Mouse (Mus musculus) lung, embryonic 16.5 days (tissue): Measurements from ENCODE around the gene Atp8a2. TPM values are rescaled to one million over a fixed set of nuclear protein-coding genes. Genes with fewer than 3 reads are reported as not detected.

Source experiments
- ATAC-seq: fragments of 200-750 bp; cut with Nextera tagmentation; 2 replicates; pipeline ENCODE4 v1.8.0; 2017; ENCODE audit warnings: low read depth, mild to moderate bottlenecking, moderate library complexity
- H3K27ac ChIP-seq: fragments of 300-500 bp; sonication (generic); 2 replicates; pipeline ENCODE4 v1.5.1; 2014; ENCODE audit warnings: mild to moderate bottlenecking, control low read depth, low read length
- H3K27me3 ChIP-seq: fragments of 300-500 bp; sonication (generic); 2 replicates; pipeline ENCODE4 v1.6.1; 2014; ENCODE audit warnings: low read depth, low read length, mixed read lengths; ENCODE audit not compliant: control insufficient read depth, insufficient read depth
- H3K36me3 ChIP-seq: fragments of 300-500 bp; sonication (generic); 2 replicates; pipeline ENCODE4 v1.6.1; 2014; ENCODE audit warnings: low read length; ENCODE audit not compliant: control insufficient read depth, insufficient read depth
- H3K4me1 ChIP-seq: fragments of 300-500 bp; sonication (generic); replicated peaks from 2 replicates; pipeline ENCODE4 v1.6.1; 2014; ENCODE audit warnings: low read length, mixed read lengths; ENCODE audit not compliant: control insufficient read depth, insufficient read depth
- H3K4me2 ChIP-seq: fragments of 300-500 bp; sonication (generic); 2 replicates; pipeline ENCODE4 v1.6.1; 2014; ENCODE audit warnings: low read depth, low read length, control low read depth
- H3K4me3 ChIP-seq: fragments of 300-500 bp; sonication (generic); 2 replicates; pipeline ENCODE4 v1.5.1; 2014; ENCODE audit warnings: mild to moderate bottlenecking, low read length, control low read depth
- H3K9ac ChIP-seq: fragments of 300-500 bp; sonication (generic); 2 replicates; pipeline ENCODE4 v1.6.1; 2014; ENCODE audit warnings: low read length, control low read depth
- H3K9me3 ChIP-seq: fragments of 300-500 bp; sonication (generic); 2 replicates; pipeline ENCODE4 v1.6.1; 2016; ENCODE audit warnings: low read length; ENCODE audit not compliant: control insufficient read depth
- WGBS: fragments of 180-500 bp; shearing (Covaris S2); extraction: QIAGEN DNeasy Blood & Tissue Kit; methylation state at CpG from one replicate; pipeline ENCODE4 v1.1.7; 2014; 5-methylcytosine and 5-hydroxymethylcytosine counted together
- polyA plus RNA-seq: library from polyadenylated mRNA; unstranded; fragments of >200 nt; fragmentation: Nextera tagmentation; extraction: Ambion mirVana; gene quantifications from 2 replicates; pipeline ENCODE4 v1.2.1, GENCODE M21; 2015

Gene Atp8a2
- polyA plus RNA-seq, 1 experiment from 2014 or later: 0.88 TPM

DNA sequence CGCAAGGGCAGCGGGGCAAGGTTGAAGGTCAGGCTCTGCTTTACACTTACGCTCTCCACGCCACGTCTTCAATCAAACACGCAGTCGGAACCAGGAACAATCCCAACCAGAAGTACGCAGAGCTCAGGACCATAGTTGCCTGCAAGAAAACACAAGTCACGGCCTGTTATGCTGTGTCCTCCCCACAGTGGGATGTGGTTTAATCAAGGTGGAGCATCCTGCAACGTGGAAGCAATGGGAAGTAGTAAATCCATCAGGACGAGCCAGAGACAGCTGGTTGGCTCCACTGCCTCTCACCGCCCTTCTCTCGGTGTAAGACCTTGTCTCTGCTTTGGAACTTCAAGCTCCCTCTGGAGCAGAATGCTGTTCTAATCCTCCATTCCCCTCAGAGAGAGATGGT lies 505.6 kb downstream of the Atp8a2 start:
- no peaks in the 10 kb centered on the region for H3K36me3 ChIP-seq
- no peaks in the 10 kb centered on the region for H3K9me3 ChIP-seq
- no peak for ATAC-seq
- H3K9ac ChIP-seq: no peak overlapping the region
- H3K4me3 ChIP-seq: no peak overlapping the region
- peaks cover 5% of the 10 kb centered on the region; the same call in 1 of the 2 replicates for H3K4me1 ChIP-seq
- H3K4me2 ChIP-seq: no peak overlapping the region
- no peak overlapping the region for H3K27ac ChIP-seq
- no peaks in the 10 kb centered on the region for H3K27me3 ChIP-seq
- WGBS: 67% methylated on average over 13 of the region's 13 CpGs

DNA sequence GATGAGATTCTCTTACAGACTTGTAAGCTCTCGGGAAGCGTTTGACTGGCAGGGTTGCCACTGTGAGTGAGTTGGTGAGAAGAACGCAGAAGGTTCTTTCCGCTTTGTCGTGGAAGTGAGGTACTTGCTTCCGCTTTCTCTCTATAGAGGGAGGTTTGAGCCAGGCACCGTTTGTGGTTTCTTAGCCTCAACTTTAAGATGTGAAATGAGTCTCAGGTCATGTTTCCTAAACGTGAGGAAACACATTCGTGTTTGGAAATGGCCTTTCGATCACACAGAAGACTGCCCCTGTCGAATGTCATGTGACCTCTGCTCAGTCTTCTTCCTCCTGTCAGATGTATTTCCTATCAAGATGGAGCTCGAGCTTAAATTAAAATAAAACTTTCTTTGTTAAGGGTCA lies 506.0 kb downstream of the Atp8a2 start:
- no peaks in the 10 kb centered on the region for H3K36me3 ChIP-seq
- H3K4me2 ChIP-seq: no peak overlapping the region
- ATAC-seq: no peak
- peaks cover 5% of the 10 kb centered on the region; the same call in 1 of the 2 replicates for H3K4me1 ChIP-seq
- no peak overlapping the region for H3K27ac ChIP-seq
- no peak overlapping the region for H3K4me3 ChIP-seq
- H3K9ac ChIP-seq: no peak overlapping the region
- H3K27me3 ChIP-seq: no peaks in the 10 kb centered on the region
- WGBS: 63% methylated on average over 12 of the region's 12 CpGs
- H3K9me3 ChIP-seq: no peaks in the 10 kb centered on the region

- peak; percentile 26 for ATAC-seq
- Histone ChIP-seq H3K4me2 (no peak overlapping the region), H3K27me3 (no peaks in the 10 kb centered on the region), H3K4me1 (peaks cover 5% of the 10 kb centered on the region; the same call in 1 of the 2 replicates), H3K27ac (no peak overlapping the region), H3K9me3 (no peaks in the 10 kb centered on the region), H3K36me3 (no peaks in the 10 kb centered on the region), H3K9ac (no peak overlapping the region), H3K4me3 (no peak overlapping the region)
- 46% methylated on average over 4 of the region's 4 CpGs for WGBS
These were observed 507.4 kb downstream of the Atp8a2 start for GRCm38 (mm10) chr14:59689596-59689995.

DNA sequence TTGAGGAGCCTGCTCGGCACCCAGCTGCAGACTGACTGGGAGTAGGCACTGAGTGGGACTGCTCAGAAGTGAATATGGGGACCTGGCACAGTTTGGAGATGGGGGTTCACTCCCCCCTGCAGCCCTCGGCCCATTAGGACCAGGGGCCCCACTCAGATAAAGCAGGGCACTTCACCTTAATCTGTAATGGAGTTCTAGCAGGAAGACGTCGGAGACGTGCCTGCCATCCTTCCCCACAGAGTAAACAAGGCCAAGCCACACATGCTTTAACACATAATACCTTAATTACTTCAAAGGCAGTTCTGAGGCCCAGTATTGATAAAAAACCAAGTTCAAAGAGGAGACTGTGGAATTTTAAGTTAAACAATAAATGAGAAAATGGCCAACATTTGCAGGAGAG lies 510.8 kb downstream of the Atp8a2 start:
- Histone ChIP-seq H3K27me3 (no peaks in the 10 kb centered on the region), H3K36me3 (no peaks in the 10 kb centered on the region), H3K4me1 (no peaks in the 10 kb centered on the region), H3K9me3 (no peaks in the 10 kb centered on the region), H3K9ac (no peak overlapping the region), H3K27ac (no peak overlapping the region), H3K4me3 (no peak overlapping the region), H3K4me2 (no peak overlapping the region)
- 29% methylated on average over 5 of the region's 5 CpGs for WGBS
- no peak for ATAC-seq

- no peak for ATAC-seq
- no peak overlapping the region for H3K9ac ChIP-seq
- H3K4me1 ChIP-seq: no peaks in the 10 kb centered on the region
- no peaks in the 10 kb centered on the region for H3K27me3 ChIP-seq
- H3K9me3 ChIP-seq: no peaks in the 10 kb centered on the region
- no peak overlapping the region for H3K4me2 ChIP-seq
- no peak overlapping the region for H3K27ac ChIP-seq
- 60% methylated on average over 8 of the region's 8 CpGs for WGBS
- no peak overlapping the region for H3K4me3 ChIP-seq
- H3K36me3 ChIP-seq: no peaks in the 10 kb centered on the region
These were observed 511.6 kb downstream of the Atp8a2 start for GRCm38 (mm10) chr14:59685343-59685742.

GRCm38 (mm10) chr14:59681906-59682305 lies 515.1 kb downstream of the Atp8a2 start:
- Histone ChIP-seq H3K4me3 (no peak overlapping the region), H3K27me3 (no peaks in the 10 kb centered on the region), H3K4me1 (no peaks in the 10 kb centered on the region), H3K36me3 (no peaks in the 10 kb centered on the region), H3K9ac (no peak overlapping the region), H3K27ac (no peak overlapping the region), H3K9me3 (no peaks in the 10 kb centered on the region), H3K4me2 (no peak overlapping the region)
- ATAC-seq: peak; percentile 81
- 49% methylated on average over 4 of the region's 4 CpGs for WGBS

- ATAC-seq: no peak
- H3K9me3 ChIP-seq: no peaks in the 10 kb centered on the region
- peaks cover 9% of the 10 kb centered on the region for H3K4me1 ChIP-seq
- H3K36me3 ChIP-seq: no peaks in the 10 kb centered on the region
- H3K27me3 ChIP-seq: no peaks in the 10 kb centered on the region
- 63% methylated on average over 7 of the region's 7 CpGs for WGBS
- no peak overlapping the region for H3K9ac ChIP-seq
- no peak overlapping the region for H3K4me3 ChIP-seq
- no peak overlapping the region for H3K4me2 ChIP-seq
- no peak overlapping the region for H3K27ac ChIP-seq
These were observed 519.4 kb downstream of the Atp8a2 start for GRCm38 (mm10) chr14:59677598-59678003.

- no peaks in the 10 kb centered on the region for H3K9me3 ChIP-seq
These were observed 521.6 kb downstream of the Atp8a2 start for GRCm38 (mm10) chr14:59675330-59675729.

DNA sequence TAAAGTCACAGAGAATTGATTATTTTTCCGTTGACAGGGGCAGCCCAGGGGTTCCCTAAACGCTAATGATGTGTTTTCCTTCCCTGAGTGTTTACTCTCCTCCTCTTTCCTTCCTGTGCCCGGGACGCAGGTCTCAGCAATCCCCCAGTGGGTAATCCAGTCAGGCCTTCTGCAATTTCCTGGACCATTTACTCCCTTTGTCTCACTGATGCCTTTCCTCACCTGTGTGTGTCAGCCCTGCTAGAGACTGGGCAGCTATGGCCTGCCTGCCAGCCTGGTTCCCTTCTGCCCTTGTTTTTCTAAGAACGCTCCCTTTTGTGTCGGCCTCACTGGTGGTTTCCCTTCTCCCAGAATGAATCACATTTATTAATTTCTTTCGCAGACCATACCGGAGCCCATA lies 522.4 kb downstream of the Atp8a2 start:
- no peak overlapping the region for H3K27ac ChIP-seq
- 23% methylated on average over 8 of the region's 8 CpGs for WGBS
- no peaks in the 10 kb centered on the region for H3K9me3 ChIP-seq
- no peak overlapping the region for H3K9ac ChIP-seq
- peaks cover 9% of the 10 kb centered on the region for H3K4me1 ChIP-seq
- no peak overlapping the region for H3K4me3 ChIP-seq
- no peak overlapping the region for H3K4me2 ChIP-seq
- H3K36me3 ChIP-seq: no peaks in the 10 kb centered on the region
- ATAC-seq: peak; percentile 38; the same call in 1 of the 2 replicates
- H3K27me3 ChIP-seq: no peaks in the 10 kb centered on the region

More at GRCm38 (mm10) chr14:59675330-59675729, 521.6 kb downstream of the Atp8a2 start:
- Histone ChIP-seq H3K27me3 (no peaks in the 10 kb centered on the region), H3K4me2 (no peak overlapping the region), H3K27ac (no peak overlapping the region), H3K36me3 (no peaks in the 10 kb centered on the region), H3K4me3 (no peak overlapping the region), H3K9ac (no peak overlapping the region), H3K4me1 (peaks cover 9% of the 10 kb centered on the region)
- ATAC-seq: no peak
- 54% methylated on average over 4 of the region's 4 CpGs for WGBS
